Comparison of ENCODE assay signal across 19 mouse cellular contexts in the genomic region with DNA sequence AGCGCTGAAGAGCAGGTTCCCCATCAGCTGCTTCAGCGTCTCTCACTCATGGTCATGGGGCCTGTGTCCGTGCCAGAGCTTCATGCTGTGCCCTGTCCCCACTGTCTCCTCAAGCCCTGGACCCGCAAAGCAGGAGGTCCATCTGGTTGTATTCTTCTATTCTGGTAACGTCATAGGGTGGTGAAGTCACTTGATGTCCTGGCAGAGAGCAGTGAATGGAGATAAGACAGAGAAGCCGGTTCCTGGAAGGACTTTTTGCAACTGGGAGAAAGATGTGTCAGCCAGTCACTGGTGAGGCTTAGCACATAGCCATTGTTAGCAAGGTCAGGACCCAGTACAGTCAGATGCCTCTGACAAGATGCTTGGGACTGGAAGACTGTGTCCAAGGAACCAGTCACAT.
DNase-seq lines count a peak whose midpoint lies in the region; ATAC-seq lines count a peak whose summit lies in the region.
"Had no signal": no experiment of that assay in that cellular context is flagged by ENCODE, and none has a peak within 500 bp of the region (broad histone marks: within the 10 kb centered on the region; RNA-seq: fewer than 3 reads in every experiment).

No protein-coding gene starts in this region.

- H3K9ac ChIP-seq in midbrain, embryonic 15.5 days = no peak overlapping the region
- no peak overlapping the region for H3K9ac ChIP-seq in heart, embryonic 14.5 days (ENCODE audit: low read length)
- H3K9ac ChIP-seq in forebrain, embryonic 14.5 days (ENCODE audit: low read length) = no peak overlapping the region
- H3K9ac ChIP-seq: embryonic facial prominence, embryonic 15.5 days; heart, embryonic 13.5 days; hindbrain, embryonic 14.5 days had no signal

- H3K27ac ChIP-seq in midbrain, embryonic 10.5 days (replicated peaks) = peak overlapping the region; percentile 38; the same call in 1 of the 2 replicates
- no peak overlapping the region for H3K27ac ChIP-seq in midbrain, embryonic 15.5 days
- no peak overlapping the region for H3K27ac ChIP-seq in heart, embryonic 14.5 days (replicated peaks in 1 of 2; ENCODE audit: control insufficient read depth in 1 of 2, insufficient read depth in 1 of 2, low read depth in 2 of 2, low read length in 2 of 2)
- no peak overlapping the region for H3K27ac ChIP-seq in embryonic facial prominence, embryonic 10.5 days (replicated peaks)
- H3K27ac ChIP-seq in forebrain, embryonic 14.5 days (ENCODE audit: low read depth, low read length) = no peak overlapping the region
- H3K27ac ChIP-seq: embryonic facial prominence, embryonic 15.5 days; heart, embryonic 13.5 days; hindbrain, embryonic 14.5 days had no signal

- H3K36me3 ChIP-seq in midbrain, embryonic 10.5 days = no peaks in the 10 kb centered on the region
- H3K36me3 ChIP-seq in midbrain, embryonic 15.5 days (replicated peaks) = no peaks in the 10 kb centered on the region
- no peaks in the 10 kb centered on the region for H3K36me3 ChIP-seq in heart, embryonic 14.5 days (ENCODE audit: control insufficient read depth, insufficient read depth, low read length)
- H3K36me3 ChIP-seq in embryonic facial prominence, embryonic 10.5 days (replicated peaks) = no peaks in the 10 kb centered on the region
- H3K36me3 ChIP-seq in forebrain, embryonic 14.5 days (ENCODE audit: control insufficient read depth, insufficient read depth, low read length) = no peaks in the 10 kb centered on the region
- H3K36me3 ChIP-seq: embryonic facial prominence, embryonic 15.5 days; heart, embryonic 13.5 days had no signal

- no peak overlapping the region for H3K4me2 ChIP-seq in midbrain, embryonic 15.5 days
- no peak overlapping the region for H3K4me2 ChIP-seq in heart, embryonic 14.5 days (ENCODE audit: low read length)
- no peak overlapping the region for H3K4me2 ChIP-seq in forebrain, embryonic 14.5 days (ENCODE audit: low read length)
- H3K4me2 ChIP-seq: embryonic facial prominence, embryonic 15.5 days; heart, embryonic 13.5 days; hindbrain, embryonic 14.5 days had no signal

- no peak for ATAC-seq in midbrain, embryonic 15.5 days (replicated peaks)
- ATAC-seq in heart, embryonic 14.5 days (ENCODE audit: insufficient number of reproducible peaks, insufficient read depth, low FRiP score, low read depth) = 0 out of 2 replicates have a peak, but pooled peaks have one; percentile 16
- no peak for ATAC-seq in forebrain, embryonic 14.5 days
- ATAC-seq: forebrain, embryonic 16.5 days; intestine, postnatal 0 days had no signal

- DNase-seq in heart, adult 8-10 months (ENCODE audit: low spot score) = peak; percentile 50
- no peak for DNase-seq in heart, postnatal 25 days (ENCODE audit: low spot score)
- no peak for DNase-seq in midbrain, embryonic 10.5 days (ENCODE audit: low spot score)
- DNase-seq in heart, postnatal 4 days = peak; percentile 50
- DNase-seq in embryonic facial prominence, embryonic 10.5 days (ENCODE audit: low spot score) = no peak
- DNase-seq in forebrain, embryonic 14.5 days (ENCODE audit: low spot score) = no peak
- DNase-seq: adrenal gland, adult 8-10 months; adrenal gland, postnatal 36 days; cerebellum, postnatal 10 days; gastrocnemius, postnatal 10 days; kidney, adult 8-10 months had no signal

- intact Hi-C loops in heart, postnatal 25 days (cut with DNase I) = loop anchor here (5.0 kb wide), 1 partner anchor 49 kb away; no protein-coding TSS in a partner anchor

- H3K4me3 ChIP-seq in midbrain, embryonic 10.5 days = no peak overlapping the region
- no peak overlapping the region for H3K4me3 ChIP-seq in midbrain, embryonic 15.5 days
- H3K4me3 ChIP-seq in heart, embryonic 14.5 days (ENCODE audit: control insufficient read depth in 1 of 2, insufficient read depth in 1 of 2, low read depth in 1 of 2, low read length in 2 of 2) = no peak overlapping the region
- no peak overlapping the region for H3K4me3 ChIP-seq in embryonic facial prominence, embryonic 10.5 days
- H3K4me3 ChIP-seq in forebrain, embryonic 14.5 days (ENCODE audit: low read depth, low read length) = no peak overlapping the region
- H3K4me3 ChIP-seq: embryonic facial prominence, embryonic 15.5 days; erythroblast, embryonic 14.5 days; heart, embryonic 13.5 days had no signal

- peaks cover 59% of the 10 kb centered on the region for H3K4me1 ChIP-seq in midbrain, embryonic 10.5 days
- H3K4me1 ChIP-seq in midbrain, embryonic 15.5 days = no peaks in the 10 kb centered on the region
- peaks cover 2% of the 10 kb centered on the region in 2 experiments; a peak in 3 of 4 replicates for H3K4me1 ChIP-seq in heart, embryonic 14.5 days (ENCODE audit: control insufficient read depth in 2 of 2, insufficient read depth in 2 of 2, low read length in 2 of 2)
- peaks cover 47% of the 10 kb centered on the region for H3K4me1 ChIP-seq in embryonic facial prominence, embryonic 10.5 days
- no peaks in the 10 kb centered on the region for H3K4me1 ChIP-seq in forebrain, embryonic 14.5 days (ENCODE audit: control insufficient read depth, insufficient read depth, low read length)

- peaks cover 89% of the 10 kb centered on the region for H3K27me3 ChIP-seq in midbrain, embryonic 10.5 days (ENCODE audit: low read depth, poor library complexity, severe bottlenecking)
- no peaks in the 10 kb centered on the region for H3K27me3 ChIP-seq in midbrain, embryonic 15.5 days (replicated peaks)
- H3K27me3 ChIP-seq in heart, embryonic 14.5 days (ENCODE audit: control insufficient read depth, insufficient read depth, low read length) = peaks cover 3% of the 10 kb centered on the region; the same call in 1 of the 2 replicates
- peaks cover 40% of the 10 kb centered on the region; the same call in 1 of the 2 replicates for H3K27me3 ChIP-seq in embryonic facial prominence, embryonic 10.5 days (replicated peaks; ENCODE audit: low read depth, poor library complexity, severe bottlenecking)
- no peaks in the 10 kb centered on the region for H3K27me3 ChIP-seq in forebrain, embryonic 14.5 days (replicated peaks; ENCODE audit: control insufficient read depth, insufficient read depth, low read length)

- WGBS in midbrain, embryonic 10.5 days = 88% methylated on average over 6 of the region's 6 CpGs
- WGBS in midbrain, embryonic 15.5 days = 80% methylated on average over 6 of the region's 6 CpGs
- 53% methylated on average over 6 of the region's 6 CpGs for WGBS in heart, embryonic 14.5 days
- WGBS in embryonic facial prominence, embryonic 10.5 days = 91% methylated on average over 6 of the region's 6 CpGs
- 86% methylated on average over 6 of the region's 6 CpGs for WGBS in forebrain, embryonic 14.5 days

- no peaks in the 10 kb centered on the region for H3K9me3 ChIP-seq in midbrain, embryonic 10.5 days (replicated peaks)
- H3K9me3 ChIP-seq in midbrain, embryonic 15.5 days = no peaks in the 10 kb centered on the region
- no peaks in the 10 kb centered on the region for H3K9me3 ChIP-seq in heart, embryonic 14.5 days (ENCODE audit: control insufficient read depth, low read length)
- H3K9me3 ChIP-seq in embryonic facial prominence, embryonic 10.5 days = no peaks in the 10 kb centered on the region
- no peaks in the 10 kb centered on the region for H3K9me3 ChIP-seq in forebrain, embryonic 14.5 days (replicated peaks; ENCODE audit: control insufficient read depth, low read length)
- H3K9me3 ChIP-seq: embryonic facial prominence, embryonic 15.5 days; heart, embryonic 13.5 days had no signal

Comparison
In these comparisons a context has a peak if more than half of its experiments do, and no peak if none do; other contexts are left out.
1. DNase-seq: peak in heart, adult 8-10 months (single experiment) and heart, postnatal 4 days (single experiment); none in heart, postnatal 25 days (single experiment), midbrain, embryonic 10.5 days (single experiment), embryonic facial prominence, embryonic 10.5 days (single experiment) and forebrain, embryonic 14.5 days (single experiment).